Comparison of ENCODE assay signal across 19 mouse cellular contexts in genomic region chr17:84095089-84095488, GRCm38 (mm10).
DNase-seq lines count a peak whose midpoint lies in the region; ATAC-seq lines count a peak whose summit lies in the region.
"Had no signal": no experiment of that assay in that cellular context is flagged by ENCODE, and none has a peak within 500 bp of the region (broad histone marks: within the 10 kb centered on the region; RNA-seq: fewer than 3 reads in every experiment).

No protein-coding gene starts in this region.

- DNase-seq in hindbrain, embryonic 14.5 days (ENCODE audit: low spot score): no peak
- DNase-seq in midbrain, embryonic 14.5 days: no peak
- no peak for DNase-seq in right cerebral cortex, adult 18-20 months
- DNase-seq in MN1 (ENCODE audit: low spot score): no peak
- DNase-seq: adrenal gland, postnatal 36 days; cerebellum, postnatal 25 days; gastrocnemius, postnatal 36 days; layer of hippocampus, postnatal 36 days; liver; liver, postnatal 0 days; spleen, adult 18-20 months; thymus, adult 2 months had no signal

- no peak overlapping the region for H3K4me3 ChIP-seq in hindbrain, embryonic 12.5 days
- no peak overlapping the region for H3K4me3 ChIP-seq in hindbrain, embryonic 14.5 days (replicated peaks; ENCODE audit: low read length)
- H3K4me3 ChIP-seq in midbrain, embryonic 13.5 days (replicated peaks): no peak overlapping the region
- H3K4me3 ChIP-seq in midbrain, embryonic 14.5 days (replicated peaks; ENCODE audit: low read depth, low read length): no peak overlapping the region
- H3K4me3 ChIP-seq in hindbrain, embryonic 15.5 days: no peak overlapping the region
- H3K4me3 ChIP-seq: intestine, embryonic 15.5 days; kidney, embryonic 15.5 days; stomach, embryonic 15.5 days had no signal

- no peaks in the 10 kb centered on the region for H3K9me3 ChIP-seq in hindbrain, embryonic 12.5 days (replicated peaks)
- H3K9me3 ChIP-seq in hindbrain, embryonic 14.5 days (ENCODE audit: control insufficient read depth, low read length): no peaks in the 10 kb centered on the region
- H3K9me3 ChIP-seq in midbrain, embryonic 13.5 days: no peaks in the 10 kb centered on the region; the same call in 1 of the 2 replicates
- H3K9me3 ChIP-seq in midbrain, embryonic 14.5 days (ENCODE audit: control insufficient read depth, low read length): no peaks in the 10 kb centered on the region
- H3K9me3 ChIP-seq in hindbrain, embryonic 15.5 days: no peaks in the 10 kb centered on the region
- H3K9me3 ChIP-seq: intestine, embryonic 15.5 days; kidney, embryonic 15.5 days; stomach, embryonic 15.5 days had no signal

- 0 out of 2 replicates have a peak overlapping the region, but pooled peaks have one; percentile 87 for H3K27ac ChIP-seq in hindbrain, embryonic 12.5 days
- H3K27ac ChIP-seq in hindbrain, embryonic 14.5 days: no peak overlapping the region
- peak overlapping the region; percentile 92 for H3K27ac ChIP-seq in midbrain, embryonic 13.5 days
- no peak overlapping the region for H3K27ac ChIP-seq in midbrain, embryonic 14.5 days (replicated peaks; ENCODE audit: low read depth, low read length)
- peak overlapping the region; percentile 81; the same call in 1 of the 2 replicates for H3K27ac ChIP-seq in hindbrain, embryonic 15.5 days (replicated peaks)
- H3K27ac ChIP-seq: intestine, embryonic 15.5 days had no signal

- no peak for ATAC-seq in hindbrain, embryonic 12.5 days (ENCODE audit: low FRiP score)
- no peak for ATAC-seq in hindbrain, embryonic 14.5 days (ENCODE audit: low FRiP score)
- ATAC-seq in midbrain, embryonic 13.5 days: no peak
- ATAC-seq in midbrain, embryonic 14.5 days (ENCODE audit: low FRiP score, low TSS enrichment): no peak
- ATAC-seq in hindbrain, embryonic 15.5 days (ENCODE audit: low FRiP score, low read depth): no peak
- ATAC-seq: liver, postnatal 0 days had no signal

- no peak overlapping the region for H3K9ac ChIP-seq in hindbrain, embryonic 12.5 days
- no peak overlapping the region for H3K9ac ChIP-seq in hindbrain, embryonic 14.5 days
- no peak overlapping the region for H3K9ac ChIP-seq in midbrain, embryonic 13.5 days (replicated peaks)
- H3K9ac ChIP-seq in midbrain, embryonic 14.5 days (replicated peaks; ENCODE audit: low read length): no peak overlapping the region
- no peak overlapping the region for H3K9ac ChIP-seq in hindbrain, embryonic 15.5 days
- H3K9ac ChIP-seq: intestine, embryonic 15.5 days; kidney, embryonic 15.5 days; liver, postnatal 0 days; stomach, embryonic 15.5 days had no signal

- H3K36me3 ChIP-seq in hindbrain, embryonic 12.5 days: no peaks in the 10 kb centered on the region
- H3K36me3 ChIP-seq in hindbrain, embryonic 14.5 days (replicated peaks; ENCODE audit: control insufficient read depth, insufficient read depth): no peaks in the 10 kb centered on the region
- no peaks in the 10 kb centered on the region for H3K36me3 ChIP-seq in midbrain, embryonic 13.5 days
- H3K36me3 ChIP-seq in midbrain, embryonic 14.5 days (ENCODE audit: control insufficient read depth, insufficient read depth, low read length): no peaks in the 10 kb centered on the region
- no peaks in the 10 kb centered on the region for H3K36me3 ChIP-seq in hindbrain, embryonic 15.5 days
- H3K36me3 ChIP-seq: intestine, embryonic 15.5 days; kidney, embryonic 15.5 days; stomach, embryonic 15.5 days had no signal

- H3K4me1 ChIP-seq in hindbrain, embryonic 12.5 days: peaks cover 27% of the 10 kb centered on the region
- peaks cover 20% of the 10 kb centered on the region for H3K4me1 ChIP-seq in hindbrain, embryonic 14.5 days (replicated peaks; ENCODE audit: control insufficient read depth, insufficient read depth, low read length)
- H3K4me1 ChIP-seq in midbrain, embryonic 13.5 days (replicated peaks): peaks cover 29% of the 10 kb centered on the region
- peaks cover 14% of the 10 kb centered on the region for H3K4me1 ChIP-seq in midbrain, embryonic 14.5 days (ENCODE audit: control insufficient read depth, insufficient read depth, low read length)
- H3K4me1 ChIP-seq in hindbrain, embryonic 15.5 days (replicated peaks): peaks cover 19% of the 10 kb centered on the region

- H3K27me3 ChIP-seq in hindbrain, embryonic 12.5 days: peaks cover 3% of the 10 kb centered on the region; the same call in 1 of the 2 replicates
- no peaks in the 10 kb centered on the region for H3K27me3 ChIP-seq in hindbrain, embryonic 14.5 days (ENCODE audit: control insufficient read depth, insufficient read depth, low read length)
- no peaks in the 10 kb centered on the region for H3K27me3 ChIP-seq in midbrain, embryonic 13.5 days
- H3K27me3 ChIP-seq in midbrain, embryonic 14.5 days (ENCODE audit: control insufficient read depth, insufficient read depth, low read length): no peaks in the 10 kb centered on the region
- no peaks in the 10 kb centered on the region for H3K27me3 ChIP-seq in hindbrain, embryonic 15.5 days
- H3K27me3 ChIP-seq: intestine, embryonic 15.5 days; kidney, embryonic 15.5 days; stomach, embryonic 15.5 days had no signal

- no peak overlapping the region for H3K4me2 ChIP-seq in hindbrain, embryonic 12.5 days (replicated peaks)
- no peak overlapping the region for H3K4me2 ChIP-seq in hindbrain, embryonic 14.5 days (replicated peaks)
- no peak overlapping the region for H3K4me2 ChIP-seq in midbrain, embryonic 13.5 days (replicated peaks)
- H3K4me2 ChIP-seq in midbrain, embryonic 14.5 days (ENCODE audit: low read length): no peak overlapping the region
- H3K4me2 ChIP-seq in hindbrain, embryonic 15.5 days: no peak overlapping the region
- H3K4me2 ChIP-seq: heart, embryonic 11.5 days; stomach, embryonic 15.5 days had no signal

- 78% methylated on average over 2 of the region's 2 CpGs for WGBS in hindbrain, embryonic 12.5 days
- WGBS in hindbrain, embryonic 14.5 days: 82% methylated on average over 2 of the region's 2 CpGs
- 80% methylated on average over 2 of the region's 2 CpGs for WGBS in midbrain, embryonic 13.5 days
- WGBS in midbrain, embryonic 14.5 days: 76% methylated on average over 2 of the region's 2 CpGs
- 82% methylated on average over 2 of the region's 2 CpGs for WGBS in hindbrain, embryonic 15.5 days

Comparison
In these comparisons a context has a peak if more than half of its experiments do, and no peak if none do; other contexts are left out.
1. H3K27ac ChIP-seq: peak in hindbrain, embryonic 12.5 days (single experiment), midbrain, embryonic 13.5 days (single experiment) and hindbrain, embryonic 15.5 days (single experiment); none in hindbrain, embryonic 14.5 days (single experiment) and midbrain, embryonic 14.5 days (single experiment).